Mouse (Mus musculus): ENCODE results near the gene Cyth1. TPM values are rescaled to one million over a fixed set of nuclear protein-coding genes. Genes with fewer than 3 reads are reported as not detected.

Cyth1 gene
- polyA plus RNA-seq, 1 experiment, result 0.14 TPM

DNA sequence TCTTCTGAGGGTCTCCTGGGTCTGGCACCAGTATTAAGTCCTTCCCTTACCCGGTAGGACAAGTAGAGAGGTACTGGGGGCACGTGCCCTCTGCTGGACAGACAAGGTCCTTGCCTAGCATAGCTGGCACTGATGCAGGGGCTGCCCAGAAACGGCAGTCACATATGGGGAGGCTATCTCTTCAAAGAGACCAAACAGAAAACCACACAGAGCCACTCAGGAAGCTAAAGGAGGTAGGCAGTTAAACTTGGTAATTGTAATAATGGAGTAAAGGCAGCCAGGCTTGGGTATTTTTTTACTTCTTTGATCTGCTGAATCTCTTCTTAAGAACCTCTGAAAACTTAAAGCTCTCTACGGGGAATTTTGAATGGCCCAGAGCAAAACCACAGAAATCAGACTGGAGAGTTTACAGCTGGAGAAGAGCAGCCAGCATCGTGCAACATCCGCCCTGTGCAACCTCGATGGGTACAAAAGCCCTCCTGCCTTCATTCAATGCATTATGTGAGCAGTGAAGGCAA is 16.0 kb downstream of the Cyth1 start:
- no peak overlapping the region for H3K4me3 ChIP-seq (replicated peaks)
- no peaks in the 10 kb centered on the region for H3K9me3 ChIP-seq (ENCODE audit: control insufficient read depth, low read length)
- H3K27me3 ChIP-seq (ENCODE audit: control insufficient read depth), result no peaks in the 10 kb centered on the region
- no peaks in the 10 kb centered on the region; the same call in 1 of the 2 replicates for H3K4me1 ChIP-seq (ENCODE audit: control insufficient read depth)
- TF ChIP-seq TAL1 (IDR thresholded peaks at IDR 0.05; ENCODE audit: low read length) (no peak), GATA1 (IDR thresholded peaks at IDR 0.05; ENCODE audit: low read length) (no peak)
- H3K36me3 ChIP-seq (ENCODE audit: control insufficient read depth), result no peaks in the 10 kb centered on the region

DNA sequence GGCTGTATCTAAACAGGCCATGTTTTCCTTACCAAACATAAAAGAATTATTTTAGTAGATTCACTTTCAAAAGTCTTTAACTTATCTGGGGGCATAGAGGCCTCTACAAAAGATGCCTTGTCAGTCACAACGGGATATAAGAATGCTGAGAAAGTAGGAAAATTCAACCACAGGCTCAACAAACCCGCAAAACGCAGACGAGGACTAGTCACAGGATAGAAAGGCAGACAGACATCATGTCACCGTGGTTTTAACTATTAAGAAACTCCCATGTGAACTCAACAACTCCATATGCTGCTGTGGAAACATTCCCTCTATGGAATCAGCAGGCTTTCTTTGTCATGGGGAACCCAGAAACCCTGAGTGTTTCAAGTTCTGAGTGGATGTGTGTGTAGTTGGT is 18.5 kb downstream of the Cyth1 start:
- Histone ChIP-seq H3K36me3 (ENCODE audit: control insufficient read depth) (no peaks in the 10 kb centered on the region), H3K4me1 (ENCODE audit: control insufficient read depth) (no peaks in the 10 kb centered on the region; the same call in 1 of the 2 replicates), H3K9me3 (ENCODE audit: control insufficient read depth, low read length) (no peaks in the 10 kb centered on the region), H3K4me3 (replicated peaks) (no peak overlapping the region), H3K27me3 (ENCODE audit: control insufficient read depth) (no peaks in the 10 kb centered on the region)
- TF ChIP-seq GATA1 (IDR thresholded peaks at IDR 0.05; ENCODE audit: low read length) (no peak), TAL1 (IDR thresholded peaks at IDR 0.05; ENCODE audit: low read length) (no peak)

DNA sequence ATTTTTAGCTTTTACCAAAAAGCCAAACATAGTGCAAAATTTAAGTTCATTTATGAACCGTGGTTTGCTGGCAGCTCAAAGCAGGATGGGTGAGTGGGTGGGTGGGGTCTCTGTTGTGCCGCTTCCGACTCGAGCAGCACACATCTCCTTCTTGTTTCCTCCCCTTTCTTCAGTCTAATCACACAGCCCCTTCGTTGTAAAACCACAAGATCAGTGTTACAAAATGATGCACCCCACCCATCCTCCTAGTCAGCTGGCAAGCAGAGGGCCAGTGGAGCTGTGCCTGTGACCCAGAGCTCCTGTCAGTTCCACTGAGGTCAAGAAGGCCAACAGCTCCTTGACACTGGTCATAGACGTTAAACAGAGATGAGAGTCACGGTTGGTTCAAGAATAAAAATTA is 20.7 kb downstream of the Cyth1 start:
- Histone ChIP-seq H3K4me1 (ENCODE audit: control insufficient read depth) (no peaks in the 10 kb centered on the region; the same call in 1 of the 2 replicates), H3K9me3 (ENCODE audit: control insufficient read depth, low read length) (no peaks in the 10 kb centered on the region), H3K27me3 (ENCODE audit: control insufficient read depth) (no peaks in the 10 kb centered on the region), H3K4me3 (replicated peaks) (no peak overlapping the region), H3K36me3 (ENCODE audit: control insufficient read depth) (no peaks in the 10 kb centered on the region)
- no peak for TF ChIP-seq GATA1 (IDR thresholded peaks at IDR 0.05; ENCODE audit: low read length)
- TF ChIP-seq TAL1 (IDR thresholded peaks at IDR 0.05; ENCODE audit: low read length), result no peak

DNA sequence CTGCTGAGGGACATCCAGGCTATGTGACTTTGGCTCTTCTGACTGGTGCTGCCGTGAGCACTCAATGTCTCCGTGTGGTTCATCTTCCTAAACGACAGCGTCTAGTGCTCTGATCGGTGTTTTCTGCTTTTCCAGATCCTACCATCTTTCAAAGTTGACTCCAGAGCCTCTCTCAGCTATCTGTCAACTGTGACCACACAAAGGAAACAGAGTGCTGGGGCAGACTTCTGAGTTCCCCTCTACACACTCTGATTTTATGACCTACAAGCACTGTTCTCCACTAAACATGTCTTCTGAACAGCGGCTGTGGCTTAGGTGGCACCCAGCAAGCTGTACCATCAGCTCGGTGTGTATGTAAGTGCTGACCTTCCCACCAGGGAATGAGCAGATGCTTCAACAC is 21.5 kb downstream of the Cyth1 start:
- H3K36me3 ChIP-seq (ENCODE audit: control insufficient read depth), result no peaks in the 10 kb centered on the region
- no peaks in the 10 kb centered on the region for H3K9me3 ChIP-seq (ENCODE audit: control insufficient read depth, low read length)
- TF ChIP-seq TAL1 (IDR thresholded peaks at IDR 0.05; ENCODE audit: low read length), result no peak
- no peak for TF ChIP-seq GATA1 (IDR thresholded peaks at IDR 0.05; ENCODE audit: low read length)
- no peaks in the 10 kb centered on the region for H3K27me3 ChIP-seq (ENCODE audit: control insufficient read depth)
- H3K4me1 ChIP-seq (ENCODE audit: control insufficient read depth), result no peaks in the 10 kb centered on the region; the same call in 1 of the 2 replicates
- no peak overlapping the region for H3K4me3 ChIP-seq (replicated peaks)

- H3K4me1 ChIP-seq (ENCODE audit: control insufficient read depth), result no peaks in the 10 kb centered on the region; the same call in 1 of the 2 replicates
- no peak overlapping the region for H3K4me3 ChIP-seq (replicated peaks)
- H3K9me3 ChIP-seq (ENCODE audit: control insufficient read depth, low read length), result no peaks in the 10 kb centered on the region
- no peaks in the 10 kb centered on the region for H3K27me3 ChIP-seq (ENCODE audit: control insufficient read depth)
- H3K36me3 ChIP-seq (ENCODE audit: control insufficient read depth), result no peaks in the 10 kb centered on the region
- TF ChIP-seq GATA1 (IDR thresholded peaks at IDR 0.05; ENCODE audit: low read length) (no peak), TAL1 (IDR thresholded peaks at IDR 0.05; ENCODE audit: low read length) (no peak)
These were observed 22.5 kb downstream of the Cyth1 start for GRCm38 (mm10) chr11:118225862-118226261.

DNA sequence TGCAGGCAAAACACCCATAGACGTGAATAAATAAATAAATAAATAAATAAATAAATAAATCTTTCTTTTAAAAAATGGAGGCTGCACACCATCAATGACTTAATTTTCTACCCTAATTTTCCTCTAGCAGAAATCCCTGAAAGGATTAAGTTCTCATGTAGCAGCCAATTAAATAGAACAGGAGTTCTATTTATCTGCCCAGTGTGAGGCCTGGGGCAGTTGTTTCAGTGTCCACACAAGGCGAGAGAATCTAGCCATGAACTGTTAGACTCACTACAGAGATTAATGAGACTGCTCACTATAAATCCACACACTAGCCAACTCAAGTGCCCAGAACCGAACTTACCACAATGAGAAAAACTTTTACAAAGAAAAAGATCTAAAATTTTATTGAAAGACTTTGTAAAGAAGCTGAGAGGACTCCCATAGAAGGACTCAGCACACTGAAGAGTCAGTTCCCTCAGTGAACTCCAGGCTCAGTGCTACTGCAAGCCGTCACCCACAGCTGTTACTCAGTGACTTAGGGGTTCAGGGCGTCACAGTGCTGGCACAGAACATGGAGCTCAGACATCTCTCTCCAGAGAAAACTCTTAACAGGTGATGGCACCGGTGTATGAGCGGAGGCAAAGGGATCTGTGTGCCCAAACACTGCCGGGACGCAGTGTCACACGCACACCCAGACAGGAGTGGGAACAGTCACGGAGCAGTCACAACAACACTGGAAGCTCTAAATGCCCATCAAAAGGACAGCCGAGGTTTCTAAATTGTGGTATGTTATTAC is 23.1 kb downstream of the Cyth1 start:
- H3K36me3 ChIP-seq (ENCODE audit: control insufficient read depth), result no peaks in the 10 kb centered on the region
- TF ChIP-seq GATA1 (IDR thresholded peaks at IDR 0.05; ENCODE audit: low read length) (no peak), TAL1 (IDR thresholded peaks at IDR 0.05; ENCODE audit: low read length) (no peak)
- H3K27me3 ChIP-seq (ENCODE audit: control insufficient read depth), result no peaks in the 10 kb centered on the region
- H3K4me1 ChIP-seq (ENCODE audit: control insufficient read depth), result no peaks in the 10 kb centered on the region; the same call in 1 of the 2 replicates
- no peaks in the 10 kb centered on the region for H3K9me3 ChIP-seq (ENCODE audit: control insufficient read depth, low read length)
- H3K4me3 ChIP-seq (replicated peaks), result no peak overlapping the region

DNA sequence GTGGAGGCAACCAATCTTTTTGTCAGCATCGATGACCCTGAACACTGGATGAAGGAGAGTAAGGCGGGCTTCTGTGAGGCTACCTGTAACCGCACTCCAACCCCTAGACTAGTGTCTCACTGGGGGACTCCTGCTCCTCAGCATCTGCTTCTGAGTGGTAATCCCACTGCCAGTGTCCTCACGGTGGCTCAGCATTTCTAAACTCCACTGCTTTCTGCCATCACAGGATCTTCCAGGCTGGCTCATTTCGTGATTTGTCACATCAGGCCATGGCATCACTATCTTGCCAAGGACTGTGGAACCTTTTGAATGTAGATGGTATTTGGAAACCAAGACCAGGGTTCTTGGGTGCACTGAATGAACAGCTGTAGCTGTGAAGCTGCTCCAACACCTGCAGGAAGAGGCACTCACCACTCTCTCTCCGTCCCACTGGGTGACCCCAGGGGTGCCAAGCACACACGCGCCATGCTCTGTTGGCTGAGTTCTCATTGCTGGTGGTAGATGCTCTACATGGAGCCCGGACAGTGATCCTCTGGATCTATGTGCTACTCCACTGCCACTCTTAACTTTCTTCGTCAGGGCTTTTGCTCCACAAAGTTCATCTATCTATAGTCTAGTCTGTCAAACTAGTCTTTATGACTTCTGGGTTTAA is 24.9 kb downstream of the Cyth1 start:
- Histone ChIP-seq H3K36me3 (ENCODE audit: control insufficient read depth) (no peaks in the 10 kb centered on the region), H3K27me3 (ENCODE audit: control insufficient read depth) (no peaks in the 10 kb centered on the region), H3K4me3 (replicated peaks) (no peak overlapping the region), H3K9me3 (ENCODE audit: control insufficient read depth, low read length) (no peaks in the 10 kb centered on the region), H3K4me1 (ENCODE audit: control insufficient read depth) (no peaks in the 10 kb centered on the region; the same call in 1 of the 2 replicates)
- TF ChIP-seq TAL1 (IDR thresholded peaks at IDR 0.05; ENCODE audit: low read length) (no peak), GATA1 (IDR thresholded peaks at IDR 0.05; ENCODE audit: low read length) (no peak)

GRCm38 (mm10) chr11:118222917-118223316 is 25.5 kb downstream of the Cyth1 start:
- Histone ChIP-seq H3K27me3 (ENCODE audit: control insufficient read depth) (no peaks in the 10 kb centered on the region), H3K36me3 (ENCODE audit: control insufficient read depth) (no peaks in the 10 kb centered on the region), H3K4me1 (ENCODE audit: control insufficient read depth) (no peaks in the 10 kb centered on the region; the same call in 1 of the 2 replicates), H3K4me3 (replicated peaks) (no peak overlapping the region), H3K9me3 (ENCODE audit: control insufficient read depth, low read length) (no peaks in the 10 kb centered on the region)
- no peak for TF ChIP-seq TAL1 (IDR thresholded peaks at IDR 0.05; ENCODE audit: low read length)
- TF ChIP-seq GATA1 (IDR thresholded peaks at IDR 0.05; ENCODE audit: low read length), result no peak

- H3K27me3 ChIP-seq (ENCODE audit: control insufficient read depth), result no peaks in the 10 kb centered on the region
- H3K9me3 ChIP-seq (ENCODE audit: control insufficient read depth, low read length), result no peaks in the 10 kb centered on the region
- no peaks in the 10 kb centered on the region for H3K36me3 ChIP-seq (ENCODE audit: control insufficient read depth)
- no peak for TF ChIP-seq GATA1 (IDR thresholded peaks at IDR 0.05; ENCODE audit: low read length)
- TF ChIP-seq TAL1 (IDR thresholded peaks at IDR 0.05; ENCODE audit: low read length), result no peak
- no peaks in the 10 kb centered on the region; the same call in 1 of the 2 replicates for H3K4me1 ChIP-seq (ENCODE audit: control insufficient read depth)
- H3K4me3 ChIP-seq (replicated peaks), result no peak overlapping the region
These were observed 26.0 kb downstream of the Cyth1 start for GRCm38 (mm10) chr11:118222351-118222885.

All from erythroblast, embryonic 14.5 days (primary cell).